Mouse (Mus musculus) MEL (cell line): ENCODE results near the gene Olfr1053.

Experiments used
- CTCF ChIP-seq, 3 experiments: IDR thresholded peaks in 2 of 3; conservative IDR thresholded peaks in 1 of 3; 2 replicates each; pipeline ENCODE4 v1.5.1; 2011 to 2012; ENCODE audit warnings: low read length in 3 of 3, low read depth in 2 of 3, mild to moderate bottlenecking in 2 of 3, improper control_type of control experiment in 1 of 3, inconsistent platforms in 1 of 3, mixed read lengths in 1 of 3, moderate library complexity in 1 of 3; ENCODE audit not compliant: control insufficient read depth in 1 of 3, insufficient read depth in 1 of 3, poor library complexity in 1 of 3, severe bottlenecking in 1 of 3
- GABPA ChIP-seq: IDR thresholded peaks from 2 replicates; pipeline ENCODE4 v1.6.1; 2012; ENCODE audit warnings: low read depth, mild to moderate bottlenecking, inconsistent platforms, low read length, improper control_type of control experiment, moderate library complexity
- MAFK ChIP-seq: IDR thresholded peaks from 2 replicates; pipeline ENCODE4 v1.6.1; 2011; ENCODE audit warnings: low read depth, mild to moderate bottlenecking, low read length, improper control_type of control experiment, borderline replicate concordance
- MAX ChIP-seq: IDR thresholded peaks from 2 replicates; pipeline ENCODE4 v1.6.1; 2011; ENCODE audit warnings: low read length, improper control_type of control experiment
- NRF1 ChIP-seq: IDR thresholded peaks from 2 replicates; pipeline ENCODE4 v1.6.1; 2014; ENCODE audit warnings: low read depth, mild to moderate bottlenecking, inconsistent platforms, low read length, improper control_type of control experiment, moderate library complexity; ENCODE audit not compliant: poor library complexity, insufficient read depth, severe bottlenecking
- POLR2A ChIP-seq, 2 experiments: IDR thresholded peaks; 2 replicates each; pipeline ENCODE4 v1.6.1; 2011 to 2012; ENCODE audit warnings: low read length in 2 of 2, mild to moderate bottlenecking in 2 of 2, control low read depth in 1 of 2, improper control_type of control experiment in 1 of 2, low read depth in 1 of 2, moderate library complexity in 1 of 2; ENCODE audit not compliant: control insufficient read depth in 1 of 2, insufficient read depth in 1 of 2, poor library complexity in 1 of 2
- POLR2AphosphoS2 ChIP-seq: IDR thresholded peaks from 2 replicates; pipeline ENCODE4 v1.6.1; 2011; ENCODE audit warnings: low read length, improper control_type of control experiment
- SIN3A ChIP-seq: IDR thresholded peaks from 2 replicates; pipeline ENCODE4 v1.6.1; 2012; ENCODE audit warnings: low read length, improper control_type of control experiment, inconsistent platforms
- TCF12 ChIP-seq: IDR thresholded peaks from 2 replicates; pipeline ENCODE4 v1.6.1; 2014; ENCODE audit warnings: low read depth, mild to moderate bottlenecking, inconsistent platforms, low read length, improper control_type of control experiment, moderate library complexity

DNA sequence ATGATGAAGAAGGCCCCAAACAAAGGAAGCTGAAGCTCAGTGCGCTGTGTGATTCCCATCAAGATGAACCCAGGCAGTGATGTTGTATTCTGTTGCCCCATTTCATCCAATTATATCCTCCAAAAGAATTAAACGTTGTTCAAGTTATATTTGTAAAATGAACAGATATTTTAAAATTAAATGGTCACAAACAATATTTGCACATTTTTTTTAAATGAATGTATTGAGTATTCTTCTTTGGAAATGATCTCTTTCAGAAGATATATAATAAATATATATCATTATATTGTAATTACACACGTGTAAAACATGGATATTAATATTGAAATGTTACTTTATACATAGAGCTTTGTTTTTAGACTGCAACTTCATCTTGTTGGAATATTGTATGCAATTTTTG is at the start of gene Olfr1053:
- no peak for TF ChIP-seq MAX
- TF ChIP-seq CTCF (IDR thresholded peaks at IDR 0.05 in 2 of 3, conservative IDR thresholded peaks at IDR 0.05 in 1 of 3; ENCODE audit: control insufficient read depth in 1 of 3, insufficient read depth in 1 of 3, low read depth in 2 of 3, low read length in 3 of 3, poor library complexity in 1 of 3, severe bottlenecking in 1 of 3), result no peak
- no peak for TF ChIP-seq POLR2AphosphoS2
- no peak for TF ChIP-seq POLR2A (IDR thresholded peaks at IDR 0.05; ENCODE audit: control insufficient read depth in 1 of 2, insufficient read depth in 1 of 2, low read depth in 1 of 2, low read length in 2 of 2, poor library complexity in 1 of 2)
- TF ChIP-seq SIN3A, result no peak
- no peak for TF ChIP-seq NRF1
- TF ChIP-seq MAFK, result no peak
- no peak for TF ChIP-seq GABPA
- no peak for TF ChIP-seq TCF12
